Mouse (Mus musculus) limb, embryonic 15.5 days (tissue): ENCODE data around the gene H13. TPM values are rescaled to one million over a fixed set of nuclear protein-coding genes. Genes with fewer than 3 reads are reported as not detected.

Experiments
- polyA plus RNA-seq: library from polyadenylated mRNA; unstranded; fragments of >200 nt; fragmentation: Nextera tagmentation; extraction: Ambion mirVana; gene quantifications from 2 replicates; pipeline ENCODE4 v1.2.1, GENCODE M21; 2015

Gene H13
- polyA plus RNA-seq, 1 experiment from 2014 or later = 143 TPM

Other genes starting within 250 kb of the H13 start
- gene Defb23, start 204.8 kb upstream of the H13 start, polyA plus RNA-seq = not detected in 2 replicates
- gene Defb20, start 192.4 kb upstream of the H13 start, polyA plus RNA-seq = not detected in 2 replicates
- not detected in 2 replicates for gene Defb22, start 179.3 kb upstream of the H13 start, polyA plus RNA-seq
- gene Defb26, start 157.8 kb upstream of the H13 start, polyA plus RNA-seq = not detected in 2 replicates
- not detected in 2 replicates for gene Defb28, start 151.2 kb upstream of the H13 start, polyA plus RNA-seq
- not detected in 2 replicates for gene Defb29, start 129.4 kb upstream of the H13 start, polyA plus RNA-seq
- not detected in 2 replicates for gene Gm17416, start 100.1 kb upstream of the H13 start, polyA plus RNA-seq
- gene Defb21, start 96.7 kb upstream of the H13 start, polyA plus RNA-seq = not detected in 2 replicates
- not detected in 2 replicates for gene Defb19, start 89.1 kb upstream of the H13 start, polyA plus RNA-seq
- gene Defb45, start 70.1 kb upstream of the H13 start, polyA plus RNA-seq = not detected in 2 replicates
- not detected in 2 replicates for gene Defb36, start 65.1 kb upstream of the H13 start, polyA plus RNA-seq
- gene Defb25, start 46.4 kb upstream of the H13 start, polyA plus RNA-seq = 0.92 and 1.1 TPM in 2 replicates
- gene Rem1, start 42.5 kb upstream of the H13 start, polyA plus RNA-seq = 5.2 and 7.4 TPM in 2 replicates
- gene Mcts2, start 17.6 kb downstream of the H13 start, polyA plus RNA-seq = 22.0 and 24.2 TPM in 2 replicates
- gene Id1, start 66.8 kb downstream of the H13 start, polyA plus RNA-seq = 167 and 168 TPM in 2 replicates
- gene Cox4i2, start 84.7 kb downstream of the H13 start, polyA plus RNA-seq = 33.9 and 36.2 TPM in 2 replicates
- 96.2 and 96.7 TPM in 2 replicates for gene Bcl2l1, start 162.3 kb downstream of the H13 start, polyA plus RNA-seq
- 66.2 and 69.1 TPM in 2 replicates for gene Tpx2, start 178.5 kb downstream of the H13 start, polyA plus RNA-seq
- gene Mylk2, start 241.9 kb downstream of the H13 start, polyA plus RNA-seq = 0.90 and 4.2 TPM in 2 replicates